Mouse (Mus musculus) embryonic fibroblast, embryonic 13.5 days (primary cell): ENCODE measurements around the gene Dgkh. TPM values are rescaled to one million over a fixed set of nuclear protein-coding genes. Genes with fewer than 3 reads are reported as not detected.

Source experiments
- H3K27ac ChIP-seq: 2 replicates; pipeline ENCODE4 v1.5.1; 2012; ENCODE audit warnings: low read length, control low read depth, inconsistent platforms; ENCODE audit not compliant: insufficient read depth
- H3K4me1 ChIP-seq: 2 replicates; pipeline ENCODE4 v1.6.1; 2011; ENCODE audit warnings: low read length; ENCODE audit not compliant: control insufficient read depth, insufficient read depth
- H3K4me3 ChIP-seq: 2 replicates; pipeline ENCODE4 v1.5.1; 2011; ENCODE audit warnings: mild to moderate bottlenecking, control low read depth, low read length; ENCODE audit not compliant: insufficient read depth
- CTCF ChIP-seq: IDR thresholded peaks from 2 replicates; pipeline ENCODE4 v1.5.1; 2011; ENCODE audit warnings: mild to moderate bottlenecking, control low read depth, low read length, moderate library complexity, borderline replicate concordance; ENCODE audit not compliant: insufficient read depth
- POLR2A ChIP-seq: IDR thresholded peaks from 2 replicates; pipeline ENCODE4 v1.6.1; 2011; ENCODE audit warnings: low read depth, mild to moderate bottlenecking, control low read depth, low read length, moderate library complexity
- polyA plus RNA-seq: library from polyadenylated mRNA; stranded (reverse); fragments of >200 nt; gene quantifications from 2 replicates; pipeline ENCODE4 v1.2.4, GENCODE M21; 2011; ENCODE audit warnings: low read depth; ENCODE audit not compliant: missing spikeins, insufficient read length

Gene Dgkh
- polyA plus RNA-seq, 1 experiment: 11.1 TPM

GRCm38 (mm10) chr14:78509791-78510190 lies 222.8 kb downstream of the Dgkh start:
- H3K4me3 ChIP-seq: no peak overlapping the region
- TF ChIP-seq CTCF: no peak
- no peak for TF ChIP-seq POLR2A
- H3K4me1 ChIP-seq: no peaks in the 10 kb centered on the region
- H3K27ac ChIP-seq: no peak overlapping the region

Other genes with a start within 250 kb of the Dgkh start
- gene Akap11, start 196.0 kb downstream of the Dgkh start, polyA plus RNA-seq: 59.1 and 60.4 TPM in 2 replicates
- 20.1 and 21.8 TPM in 2 replicates for gene Vwa8, start 116.3 kb upstream of the Dgkh start, polyA plus RNA-seq